Mouse (Mus musculus): Measurements from ENCODE around the gene Myo7a.

The Myo7a gene

GRCm38 (mm10) chr7:98097557-98097956, 21.8 kb downstream of the Myo7a start:
- no peak for DNase-seq

- DNase-seq, result no peak
Observed at GRCm38 (mm10) chr7:98095852-98096251, 23.5 kb downstream of the Myo7a start.

- no peak for DNase-seq
Observed at GRCm38 (mm10) chr7:98086346-98086745, 33.0 kb downstream of the Myo7a start.

GRCm38 (mm10) chr7:98085314-98085713, 34.0 kb downstream of the Myo7a start:
- DNase-seq, result no peak

- DNase-seq, result no peak
Observed at GRCm38 (mm10) chr7:98084541-98085293, 34.6 kb downstream of the Myo7a start.

- DNase-seq, result no peak
Observed at GRCm38 (mm10) chr7:98082376-98082775, 36.9 kb downstream of the Myo7a start.

GRCm38 (mm10) chr7:98077453-98077852, 41.9 kb downstream of the Myo7a start:
- no peak for DNase-seq

- DNase-seq, result peak; percentile 64
Observed at GRCm38 (mm10) chr7:98071620-98072019, 47.7 kb downstream of the Myo7a start.

- no peak for DNase-seq
Observed at GRCm38 (mm10) chr7:98066229-98066628, 53.1 kb downstream of the Myo7a start.

- DNase-seq, result no peak
Observed at GRCm38 (mm10) chr7:98054942-98055341, 64.4 kb downstream of the Myo7a start.

GRCm38 (mm10) chr7:98054461-98054860, 64.9 kb downstream of the Myo7a start:
- DNase-seq, result no peak

- DNase-seq, result no peak
Observed at GRCm38 (mm10) chr7:98051980-98052379, 67.3 kb downstream of the Myo7a start.

- DNase-seq, result no peak
Observed at GRCm38 (mm10) chr7:98048101-98048824, 71.1 kb downstream of the Myo7a start.

GRCm38 (mm10) chr7:98002617-98003016, 116.7 kb downstream of the Myo7a start:
- DNase-seq, result no peak
